Mouse (Mus musculus): ENCODE measurements at regions not wholly inside any gene's neighbourhood (a gene's known extent, or its start where the extent isn't known, plus 50 kb on each side); places are given as distances from the start of the nearest gene placed in this dataset.

DNA sequence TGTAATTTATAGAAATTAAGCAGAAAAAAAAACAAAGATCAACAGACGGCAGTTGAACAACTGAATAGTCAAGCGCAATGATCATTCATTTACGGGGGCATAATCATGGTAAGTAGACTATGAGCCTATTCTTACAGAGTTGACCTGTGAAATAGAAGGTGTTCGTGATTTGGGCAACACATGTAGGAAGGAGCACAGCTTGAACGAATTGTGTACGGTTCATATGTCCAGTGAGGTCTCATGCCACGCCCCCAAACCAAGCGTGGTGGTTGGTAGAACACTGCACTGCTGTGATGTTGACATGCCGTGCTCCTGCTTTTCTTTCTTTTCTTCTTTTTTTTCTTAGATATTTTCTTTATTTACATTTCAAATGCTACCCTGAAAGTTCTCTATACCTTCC, 563.1 kb downstream of the Etv1 start:
- H3K4me2 ChIP-seq (ENCODE audit: insufficient read depth, low read depth, poor library complexity, severe bottlenecking): no peak overlapping the region

DNA sequence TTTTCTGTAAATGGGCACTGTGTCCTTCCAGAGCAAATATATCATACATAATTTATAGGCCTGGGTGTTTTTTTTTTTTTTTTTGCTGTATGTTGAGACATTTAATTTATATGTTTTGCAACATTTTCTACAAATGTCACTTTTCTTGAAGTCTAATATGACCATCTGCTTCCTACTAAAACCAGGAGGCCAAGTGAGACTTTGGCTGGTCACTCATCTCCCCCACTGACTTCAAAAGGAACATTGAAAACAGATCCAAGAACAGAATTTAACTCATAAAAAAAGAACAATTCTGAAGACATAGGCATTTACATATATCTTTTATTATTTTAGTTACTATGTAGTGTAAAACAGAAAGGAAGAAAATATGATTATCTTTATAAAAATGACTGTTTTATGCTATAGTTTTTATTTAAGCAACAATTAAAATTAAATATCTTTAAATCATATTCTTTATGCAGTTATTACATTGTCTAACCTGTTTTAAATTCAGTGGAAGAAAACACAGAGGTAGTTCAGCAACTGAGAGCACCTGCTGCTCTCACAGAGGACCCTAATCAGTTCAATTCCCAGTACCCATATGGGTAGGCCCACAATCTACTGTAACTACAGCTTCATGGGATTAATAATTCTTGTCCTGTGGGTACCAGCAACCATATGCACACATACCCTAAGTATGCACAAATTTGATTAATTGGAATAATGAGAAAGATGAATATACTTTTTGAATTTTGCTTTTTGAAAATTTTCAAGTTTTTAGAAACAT, 592.5 kb downstream of the Etv1 start:
- Histone ChIP-seq H3K9ac (ENCODE audit: insufficient read depth, low read depth) (no peak overlapping the region), H3K4me2 (ENCODE audit: insufficient read depth, low read depth, poor library complexity, severe bottlenecking) (no peak overlapping the region), H3K79me2 (replicated peaks; ENCODE audit: control insufficient read depth, extremely low read depth, insufficient read depth, poor library complexity, severe bottlenecking) (no peaks in the 10 kb centered on the region), H3K27ac (ENCODE audit: insufficient read depth, low read depth) (no peak overlapping the region), H3K36me3 (replicated peaks in 1 of 2; ENCODE audit: control insufficient read depth in 1 of 2, insufficient read depth in 1 of 2, low read length in 1 of 2) (no peaks in the 10 kb centered on the region), H3K9me3 (replicated peaks; ENCODE audit: low read length) (no peaks in the 10 kb centered on the region), H3K4me1 (ENCODE audit: control insufficient read depth in 1 of 2, insufficient read depth in 2 of 2) (no peaks in the 10 kb centered on the region), H3K4me3 (replicated peaks in 1 of 3; ENCODE audit: low read depth in 2 of 3, low read length in 2 of 3, poor library complexity in 1 of 3) (no peak overlapping the region), H3K27me3 (replicated peaks) (no peaks in the 10 kb centered on the region)
- in situ Hi-C loops (cut with MboI; ENCODE audit: low pct_ligation_motif_present, low pct_unique_long_range_greater_than_20kb, low sequenced_read_pairs): no loop called here
- DNase-seq (ENCODE audit: extremely low read depth): no peak
- dilution Hi-C loops (cut with MboI; ENCODE audit: extremely low pct_ligation_motif_present, extremely low pct_unique_long_range_greater_than_20kb, low sequenced_read_pairs): no loop called here
- no peak for TF ChIP-seq GABPA (IDR thresholded peaks at IDR 0.05; ENCODE audit: insufficient replicate concordance, low read depth, low read length)

More for the DNA sequence above, 563.1 kb downstream of the Etv1 start:
- no peaks in the 10 kb centered on the region for H3K36me3 ChIP-seq (replicated peaks in 1 of 2; ENCODE audit: control insufficient read depth in 1 of 2, insufficient read depth in 1 of 2, low read length in 1 of 2)
- DNase-seq (ENCODE audit: extremely low read depth): no peak
- H3K27ac ChIP-seq (ENCODE audit: insufficient read depth, low read depth): no peak overlapping the region
- TF ChIP-seq RAD21 (IDR thresholded peaks at IDR 0.05; ENCODE audit: low read depth, low read length) (no peak), UBTF (IDR thresholded peaks at IDR 0.05; ENCODE audit: low read depth, low read length) (no peak), POLR2A (IDR thresholded peaks at IDR 0.05; ENCODE audit: low read depth, low read length) (no peak), RCOR1 (conservative IDR thresholded peaks at IDR 0.05; ENCODE audit: low read depth, low read length) (no peak), ZC3H11A (IDR thresholded peaks at IDR 0.05; ENCODE audit: low read depth, low read length) (no peak), CHD1 (IDR thresholded peaks at IDR 0.05; ENCODE audit: low read depth, low read length) (no peak), JUN (IDR thresholded peaks at IDR 0.05; ENCODE audit: insufficient read depth, low read depth, low read length) (no peak), KAT2A (IDR thresholded peaks at IDR 0.05; ENCODE audit: insufficient replicate concordance, low read length) (no peak), MEF2A (IDR thresholded peaks at IDR 0.05; ENCODE audit: borderline replicate concordance, low read depth, low read length) (no peak), GABPA (IDR thresholded peaks at IDR 0.05; ENCODE audit: insufficient replicate concordance, low read depth, low read length) (no peak), MXI1 (IDR thresholded peaks at IDR 0.05; ENCODE audit: low read depth, low read length) (no peak), USF1 (IDR thresholded peaks at IDR 0.05; ENCODE audit: low read depth, low read length) (no peak), SIN3A (IDR thresholded peaks at IDR 0.05; ENCODE audit: low read length) (no peak), MYC (IDR thresholded peaks at IDR 0.05; ENCODE audit: low read depth, low read length) (no peak), MAX (IDR thresholded peaks at IDR 0.05; ENCODE audit: low read length) (no peak), E2F4 (IDR thresholded peaks at IDR 0.05; ENCODE audit: insufficient replicate concordance, low read depth, low read length) (no peak)
- H3K27me3 ChIP-seq (replicated peaks): no peaks in the 10 kb centered on the region
- no peaks in the 10 kb centered on the region for H3K79me2 ChIP-seq (replicated peaks; ENCODE audit: control insufficient read depth, extremely low read depth, insufficient read depth, poor library complexity, severe bottlenecking)
- H3K9me3 ChIP-seq (replicated peaks; ENCODE audit: low read length): no peaks in the 10 kb centered on the region
- H3K4me1 ChIP-seq (ENCODE audit: control insufficient read depth in 1 of 2, insufficient read depth in 2 of 2): no peaks in the 10 kb centered on the region
- H3K9ac ChIP-seq (ENCODE audit: insufficient read depth, low read depth): no peak overlapping the region
- in situ Hi-C loops (cut with MboI; ENCODE audit: low pct_ligation_motif_present, low pct_unique_long_range_greater_than_20kb, low sequenced_read_pairs): no loop called here
- no peak overlapping the region for H3K4me3 ChIP-seq (replicated peaks in 1 of 3; ENCODE audit: low read depth in 2 of 3, low read length in 2 of 3, poor library complexity in 1 of 3)
- dilution Hi-C loops (cut with MboI; ENCODE audit: extremely low pct_ligation_motif_present, extremely low pct_unique_long_range_greater_than_20kb, low sequenced_read_pairs): no loop called here
